ENCODE assay signal across 8 mouse cellular contexts in the genomic region with DNA sequence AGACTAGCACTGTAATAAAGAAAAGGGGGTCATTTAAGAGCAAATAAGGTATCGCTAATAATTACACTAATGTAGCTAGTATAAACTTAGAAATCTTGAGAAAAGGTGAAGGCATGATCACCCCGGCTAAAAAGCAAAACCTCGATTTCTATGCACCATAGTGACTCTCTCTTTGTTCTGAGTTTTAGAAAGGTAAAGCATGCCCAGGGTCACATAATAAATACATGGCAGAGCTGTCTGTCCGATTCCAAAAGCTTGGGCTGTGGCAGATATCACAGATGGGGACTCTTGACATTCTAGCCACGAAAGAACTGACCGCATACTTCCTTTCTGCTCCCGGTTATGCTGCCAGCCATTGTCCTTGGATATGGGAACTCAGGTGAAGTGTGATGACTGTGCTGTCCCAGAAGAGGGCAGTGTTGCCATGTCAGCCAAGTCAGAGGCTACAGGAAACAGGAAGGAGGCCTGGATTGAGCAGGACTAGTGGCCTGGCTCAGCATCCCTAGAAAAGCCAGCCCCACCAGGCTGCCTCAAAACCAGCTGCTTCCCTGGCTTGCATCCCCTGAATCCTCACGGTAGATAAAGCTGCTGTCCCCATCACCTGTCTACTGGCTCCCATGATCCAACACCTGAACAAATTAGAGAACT.
DNase-seq lines count a peak whose midpoint lies in the region; ATAC-seq lines count a peak whose summit lies in the region.

No protein-coding gene starts in this region.

- H3K4me3 ChIP-seq in hindbrain, embryonic 13.5 days = no peak overlapping the region
- no peak overlapping the region for H3K4me3 ChIP-seq in liver, embryonic 11.5 days (ENCODE audit: low read depth, low read length)

- H3K27me3 ChIP-seq in hindbrain, embryonic 13.5 days = no peaks in the 10 kb centered on the region
- no peaks in the 10 kb centered on the region for H3K27me3 ChIP-seq in liver, embryonic 11.5 days (replicated peaks; ENCODE audit: control insufficient read depth, insufficient read depth, low read length)

- no peak overlapping the region for H3K9ac ChIP-seq in hindbrain, embryonic 13.5 days
- H3K9ac ChIP-seq in liver, embryonic 11.5 days (ENCODE audit: low read depth, low read length) = no peak overlapping the region

- no peak overlapping the region for H3K4me2 ChIP-seq in hindbrain, embryonic 13.5 days
- no peak overlapping the region for H3K4me2 ChIP-seq in liver, embryonic 11.5 days

- H3K9me3 ChIP-seq in hindbrain, embryonic 13.5 days = no peaks in the 10 kb centered on the region
- no peaks in the 10 kb centered on the region for H3K9me3 ChIP-seq in liver, embryonic 11.5 days (ENCODE audit: control insufficient read depth, low read length)

- ATAC-seq in hindbrain, embryonic 13.5 days (ENCODE audit: low FRiP score) = peak; percentile 89
- no peak for ATAC-seq in liver, embryonic 11.5 days (replicated peaks; ENCODE audit: low FRiP score)

- 45% methylated on average over 8 of the region's 8 CpGs for WGBS in hindbrain, embryonic 13.5 days
- 38% methylated on average over 8 of the region's 8 CpGs for WGBS in liver, embryonic 11.5 days

- H3K4me1 ChIP-seq in hindbrain, embryonic 13.5 days (replicated peaks) = peaks cover 15% of the 10 kb centered on the region
- no peaks in the 10 kb centered on the region for H3K4me1 ChIP-seq in liver, embryonic 11.5 days (replicated peaks; ENCODE audit: control insufficient read depth, insufficient read depth, low read length)

- H3K27ac ChIP-seq in hindbrain, embryonic 13.5 days = peak overlapping the region; percentile 69; the same call in 1 of the 2 replicates
- H3K27ac ChIP-seq in liver, embryonic 11.5 days (ENCODE audit: low read depth, low read length) = no peak overlapping the region

- H3K36me3 ChIP-seq in hindbrain, embryonic 13.5 days = no peaks in the 10 kb centered on the region
- H3K36me3 ChIP-seq in liver, embryonic 11.5 days (ENCODE audit: control insufficient read depth, insufficient read depth, low read length) = no peaks in the 10 kb centered on the region

- DNase-seq in adrenal gland, adult 18-20 months (ENCODE audit: low spot score in 2 of 2) = peak; percentile 6 to 19
- no peak for DNase-seq in adrenal gland, postnatal 4 days (ENCODE audit: low spot score in 2 of 2)
- DNase-seq in ZHBTc4 (ENCODE audit: low read depth, low spot score) = peak; percentile 78
- peak; percentile 50 for DNase-seq in embryo, embryonic 11.5 days (ENCODE audit: low read depth, low spot score)
- DNase-seq in liver, embryonic 11.5 days (ENCODE audit: low spot score) = peak; percentile 31
- peak; percentile 19 for DNase-seq in ovary, postnatal 36 days (ENCODE audit: low spot score)
- no peak for DNase-seq in thymus, adult 18-20 months

Comparison
In these comparisons a context has a peak if more than half of its experiments do, and no peak if none do; other contexts are left out.
1. DNase-seq: peak in adrenal gland, adult 18-20 months (2 of 2), ZHBTc4 (single experiment), embryo, embryonic 11.5 days (single experiment), liver, embryonic 11.5 days (single experiment) and ovary, postnatal 36 days (single experiment); none in adrenal gland, postnatal 4 days (0 of 2) and thymus, adult 18-20 months (0 of 2).